Mouse (Mus musculus) left cerebral cortex, adult 18-20 months (tissue): ENCODE data around the gene Arid3b. TPM values are rescaled to one million over a fixed set of nuclear protein-coding genes. Genes with fewer than 3 reads are reported as not detected.

Source experiments
- DNase-seq, 2 experiments: peaks; one replicate each; pipeline ENCODE4 v3.0.0; 2021 to 2022; ENCODE audit warnings: low spot score in 2 of 2, mixed read lengths in 1 of 2
- total RNA-seq, 2 experiments: library from RNA; stranded (reverse); gene quantifications; 2 replicates each; pipeline ENCODE4 v1.2.3; 2021

Arid3b gene
- total RNA-seq, 2 experiments from 2014 or later: 12.3 to 13.5 TPM

DNA sequence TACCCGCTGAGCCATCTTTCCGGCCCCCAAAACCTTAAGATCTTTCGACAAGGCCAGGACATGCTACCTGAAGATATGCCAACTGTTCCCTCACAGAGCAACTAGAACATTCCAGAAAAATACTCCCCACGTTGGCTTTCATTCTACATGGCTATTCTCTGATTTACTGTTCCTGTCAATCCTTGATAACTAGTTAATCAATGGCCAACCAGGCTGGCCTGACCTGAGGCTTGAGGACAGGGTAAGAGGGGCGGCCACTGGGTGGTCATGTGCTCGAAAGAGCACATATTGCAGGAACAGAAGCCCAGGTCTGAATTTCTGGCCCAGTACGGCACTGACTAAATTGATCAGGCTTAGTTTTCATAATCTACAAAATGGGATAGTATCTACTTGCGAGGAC, 39.1 kb downstream of the Arid3b start:
- DNase-seq: no peak

DNA sequence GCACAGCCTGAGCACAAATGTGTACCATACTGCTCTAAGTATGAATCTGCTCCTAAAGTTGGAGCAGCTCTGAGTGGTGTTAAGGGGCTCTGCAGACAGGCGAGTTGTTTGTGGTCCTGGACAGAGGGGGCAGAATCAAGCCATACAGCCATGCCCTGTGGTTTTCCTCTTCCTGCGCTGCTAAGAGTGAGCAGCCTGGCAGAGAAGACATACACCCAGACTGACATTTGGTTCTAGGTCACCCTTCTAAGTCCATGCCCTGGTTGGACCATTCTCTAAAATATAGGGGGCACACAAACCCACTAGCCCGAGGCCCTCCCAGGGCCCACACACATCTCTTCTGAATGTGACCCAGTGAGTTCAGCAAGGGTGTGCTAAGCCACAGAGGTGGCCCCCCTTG, 46.9 kb downstream of the Arid3b start:
- DNase-seq: no peak

DNA sequence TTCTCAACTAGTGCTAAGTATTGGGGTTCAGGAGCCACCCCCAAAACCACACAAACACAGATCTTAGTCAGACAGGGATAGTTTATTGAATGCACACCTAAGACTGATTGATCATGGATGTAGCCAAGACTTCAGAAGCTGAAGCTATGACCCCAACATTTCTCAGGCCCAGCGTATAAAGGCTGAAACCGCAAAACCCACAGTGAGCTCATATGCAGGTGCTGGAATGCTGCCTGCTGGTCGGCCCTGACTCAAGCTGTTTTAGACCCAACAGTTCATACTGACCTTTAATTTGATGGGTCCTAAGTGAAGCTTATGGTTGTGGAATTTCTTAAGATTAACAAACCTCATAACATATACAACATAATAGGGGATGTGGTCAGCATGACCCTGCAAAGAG, 53.9 kb downstream of the Arid3b start:
- DNase-seq: no peak

- no peak for DNase-seq
Measured at GRCm38 (mm10) chr9:57775736-57776135, 60.9 kb downstream of the Arid3b start.

DNA sequence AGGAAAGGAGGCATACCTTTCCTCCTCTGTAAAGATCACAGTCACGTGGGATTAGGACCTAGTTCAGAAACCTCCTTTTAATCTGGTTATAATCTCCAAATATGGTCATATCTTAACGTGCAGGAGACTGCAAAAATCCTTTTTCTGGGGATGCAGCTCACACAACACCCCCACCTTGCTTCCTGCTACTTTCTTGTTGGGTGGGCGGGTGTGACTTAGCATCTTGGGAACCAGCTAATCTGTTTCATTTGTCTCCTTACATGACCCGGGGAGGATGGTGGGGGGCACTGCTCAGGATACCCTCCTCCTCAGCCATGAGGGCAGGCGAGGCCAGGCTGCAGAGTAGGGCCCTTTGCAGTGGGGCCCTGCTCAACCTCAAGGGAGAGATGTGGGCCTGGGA, 61.6 kb downstream of the Arid3b start:
- DNase-seq: peak; percentile 55 to 67

- DNase-seq: no peak
Measured at GRCm38 (mm10) chr9:57774168-57774567, 62.4 kb downstream of the Arid3b start.

GRCm38 (mm10) chr9:57773754-57774153, 62.8 kb downstream of the Arid3b start:
- no peak for DNase-seq

DNA sequence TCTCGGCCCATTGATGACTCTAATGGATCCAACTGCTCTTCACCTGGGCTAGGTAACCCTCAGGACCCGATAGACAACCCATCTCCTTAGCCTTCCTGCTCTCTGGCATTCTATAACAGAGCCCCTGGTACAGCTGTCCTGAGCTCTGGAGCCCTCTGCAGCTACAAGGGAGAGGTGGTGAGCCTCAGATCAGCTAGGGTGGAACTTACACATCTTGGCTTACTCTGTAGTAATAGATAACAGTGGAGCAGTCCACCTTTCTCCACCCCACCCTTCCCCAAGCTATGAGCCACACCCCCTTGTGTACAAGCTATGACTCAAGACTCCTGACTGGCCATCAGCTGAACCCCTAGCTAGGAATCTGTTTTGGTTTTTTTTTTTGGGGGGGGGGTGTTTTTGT, 65.8 kb downstream of the Arid3b start:
- DNase-seq: no peak

DNA sequence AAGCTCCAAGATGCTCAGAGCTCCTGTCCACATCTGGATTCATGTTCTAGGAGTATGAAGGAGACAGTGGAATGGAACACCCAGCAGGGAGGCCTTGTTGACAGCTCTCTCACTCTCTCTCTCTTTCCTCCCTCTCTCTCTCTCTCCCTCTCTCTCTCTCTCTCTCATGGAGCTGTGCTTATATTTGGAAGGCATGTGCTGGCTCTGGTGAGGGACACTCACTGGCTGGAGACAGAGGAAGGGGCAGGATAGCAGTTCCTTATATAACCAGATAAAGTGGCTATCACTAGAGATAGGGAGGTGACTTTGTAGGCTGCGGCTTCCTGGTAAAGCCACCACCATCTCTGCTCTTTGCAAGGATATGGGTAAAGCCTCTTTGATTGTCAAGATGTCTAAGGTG, 66.4 kb downstream of the Arid3b start:
- DNase-seq: no peak

DNA sequence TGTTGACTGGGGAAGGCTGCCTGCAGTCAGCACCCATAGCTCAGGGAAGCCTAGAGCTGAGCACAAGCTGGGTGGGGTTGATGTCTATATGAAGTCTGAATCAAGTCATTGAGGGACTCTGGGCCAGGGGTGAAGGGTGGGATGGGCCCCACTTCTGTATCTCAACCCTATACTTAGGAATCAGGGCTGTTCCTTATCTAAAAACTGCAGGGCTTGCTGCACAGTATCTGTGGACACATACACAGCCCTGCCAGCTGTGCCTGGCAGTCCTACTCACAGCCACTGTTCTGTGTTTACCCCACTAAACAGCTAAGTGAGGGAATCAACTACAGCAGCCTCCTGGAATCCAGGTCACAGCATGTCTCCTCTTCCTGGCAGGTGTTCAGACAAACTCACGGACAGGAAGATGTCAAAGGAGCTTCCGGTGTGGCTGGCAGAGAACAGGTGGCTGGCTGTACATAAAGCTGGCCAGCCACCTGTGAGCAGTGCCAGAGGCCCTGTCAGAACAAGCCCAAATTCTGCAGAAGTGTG, 67.0 kb downstream of the Arid3b start:
- DNase-seq: no peak

GRCm38 (mm10) chr9:57767231-57767630, 69.4 kb downstream of the Arid3b start:
- no peak for DNase-seq

- peak; percentile 32 to 54 for DNase-seq
Measured at GRCm38 (mm10) chr9:57766431-57766830, 70.2 kb downstream of the Arid3b start.

DNA sequence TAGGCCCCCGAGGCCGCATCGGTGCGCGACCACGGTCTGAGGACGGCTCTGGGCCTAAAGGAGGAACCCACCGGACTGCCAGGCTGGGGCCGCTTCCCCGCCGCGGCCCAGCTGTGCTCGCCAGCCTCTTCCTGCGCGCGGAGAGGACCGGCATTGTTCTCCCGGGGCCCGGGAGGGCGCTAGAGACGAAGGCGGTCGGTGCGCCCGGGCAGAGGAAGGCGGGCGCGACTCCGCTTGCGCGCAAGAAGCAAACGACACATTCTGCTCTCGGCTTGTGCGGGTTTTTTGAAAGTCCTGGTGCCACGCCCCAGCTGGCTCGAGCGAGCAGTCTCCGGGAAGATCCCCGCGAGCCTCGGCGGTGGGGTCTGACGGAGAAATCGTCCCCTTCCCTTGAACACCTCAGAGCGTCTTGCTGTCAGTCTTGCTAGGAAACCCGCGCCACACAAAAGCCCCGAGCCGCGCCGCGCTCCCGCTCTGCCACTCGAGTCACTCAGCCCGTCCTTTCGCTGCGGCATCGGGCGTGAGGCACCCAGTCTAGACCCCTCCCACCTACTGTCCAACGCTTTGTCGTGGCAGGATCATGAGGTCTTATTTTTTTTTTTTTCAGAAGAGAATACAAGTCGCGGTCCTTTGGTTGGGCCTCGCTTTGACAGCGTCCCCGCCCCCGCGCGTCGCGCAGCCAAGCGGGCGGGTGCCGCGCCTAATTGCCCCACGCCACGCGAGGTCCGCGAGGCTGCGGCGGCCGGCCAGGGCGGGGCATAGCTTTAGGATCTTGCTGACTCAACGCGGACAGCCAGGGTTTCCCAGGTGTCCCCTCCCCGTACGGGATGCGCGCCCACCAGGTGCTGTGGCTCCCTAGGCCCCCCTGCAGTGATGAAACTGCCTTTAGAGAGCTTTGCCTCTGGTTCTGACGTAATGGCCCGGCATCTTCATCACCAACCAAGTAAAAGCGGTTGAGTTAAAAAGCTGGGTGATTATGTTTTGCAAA, 70.9 kb downstream of the Arid3b start, which contains the start of gene Clk3:
Clk3 (minus strand) TSS at position 497 of the 988 bp plus-strand sequence.
- DNase-seq: peak; percentile 74 to 86

- peak; percentile 91 to 94 for DNase-seq
Measured at GRCm38 (mm10) chr9:57764974-57765363, 71.6 kb downstream of the Arid3b start.

- peak; percentile 77 to 78 for DNase-seq
Measured at GRCm38 (mm10) chr9:57764147-57764973, 72.2 kb downstream of the Arid3b start.

DNA sequence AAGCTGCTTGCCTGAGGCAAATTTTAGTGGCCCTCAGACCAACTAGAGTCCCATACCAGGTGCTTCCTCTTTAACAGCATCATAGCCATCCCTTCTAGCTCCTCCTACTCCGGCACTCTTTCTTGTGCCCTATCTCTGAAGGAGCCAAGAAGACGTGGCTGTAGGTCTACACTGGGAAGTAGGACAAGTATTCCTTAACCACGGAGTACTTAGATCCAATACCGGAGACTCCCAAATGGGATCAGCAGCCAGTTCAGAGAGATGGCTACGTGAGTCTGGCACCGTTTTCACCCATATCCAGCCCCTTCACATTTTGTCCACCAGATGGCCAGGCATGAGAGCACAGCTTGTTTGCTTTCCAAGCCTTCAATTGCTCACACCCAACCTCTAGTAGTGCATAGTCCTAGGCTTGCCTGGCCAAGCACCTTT, 74.0 kb downstream of the Arid3b start:
- no peak for DNase-seq

DNA sequence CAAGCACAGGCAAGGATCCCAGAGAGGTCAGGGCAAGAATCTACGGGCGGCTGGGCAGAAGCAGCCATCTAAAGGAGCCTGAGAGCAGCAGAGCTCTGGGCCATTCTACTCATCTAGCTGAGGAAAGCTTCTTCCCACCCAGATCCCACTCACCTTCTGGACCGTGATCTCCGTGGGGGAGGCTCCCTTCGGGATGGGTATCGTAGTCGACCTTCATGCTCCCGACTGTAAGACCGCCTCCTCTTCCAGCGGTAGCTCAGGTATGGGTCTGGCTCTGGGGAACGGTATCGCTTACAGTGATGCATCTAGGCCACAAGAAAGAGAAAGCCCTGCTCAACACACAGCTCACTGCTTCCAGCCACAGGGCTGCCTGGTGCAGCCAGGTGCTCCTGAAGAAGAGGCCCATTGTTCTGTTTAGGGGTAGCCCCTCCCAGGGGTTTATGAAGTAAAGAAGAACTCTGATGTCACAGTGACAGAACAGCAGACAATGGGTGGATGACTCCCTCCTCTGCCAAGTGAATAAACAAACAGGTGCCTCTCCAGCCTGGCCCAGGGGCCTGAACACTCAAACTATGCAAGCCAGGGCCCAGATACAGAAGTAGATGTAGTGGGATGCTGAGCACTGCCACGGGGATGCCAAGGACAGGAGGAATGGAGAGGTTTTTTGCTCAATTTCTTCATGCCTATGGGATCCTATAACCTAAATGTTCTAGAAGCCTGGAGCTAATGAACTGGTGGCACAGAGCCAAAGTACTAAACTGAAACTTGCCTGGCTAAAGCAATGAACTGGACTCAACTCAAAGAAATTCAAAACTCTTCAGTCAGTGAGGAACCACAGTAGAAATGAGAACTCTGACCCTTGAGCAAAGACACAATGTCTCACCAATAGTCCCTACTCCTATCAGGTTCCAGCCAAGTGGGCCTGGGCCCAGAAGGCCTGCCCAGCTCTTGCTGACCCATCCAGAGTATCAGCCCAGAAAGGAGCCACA, 74.7 kb downstream of the Arid3b start:
- peak; percentile 33 to 51 for DNase-seq

DNA sequence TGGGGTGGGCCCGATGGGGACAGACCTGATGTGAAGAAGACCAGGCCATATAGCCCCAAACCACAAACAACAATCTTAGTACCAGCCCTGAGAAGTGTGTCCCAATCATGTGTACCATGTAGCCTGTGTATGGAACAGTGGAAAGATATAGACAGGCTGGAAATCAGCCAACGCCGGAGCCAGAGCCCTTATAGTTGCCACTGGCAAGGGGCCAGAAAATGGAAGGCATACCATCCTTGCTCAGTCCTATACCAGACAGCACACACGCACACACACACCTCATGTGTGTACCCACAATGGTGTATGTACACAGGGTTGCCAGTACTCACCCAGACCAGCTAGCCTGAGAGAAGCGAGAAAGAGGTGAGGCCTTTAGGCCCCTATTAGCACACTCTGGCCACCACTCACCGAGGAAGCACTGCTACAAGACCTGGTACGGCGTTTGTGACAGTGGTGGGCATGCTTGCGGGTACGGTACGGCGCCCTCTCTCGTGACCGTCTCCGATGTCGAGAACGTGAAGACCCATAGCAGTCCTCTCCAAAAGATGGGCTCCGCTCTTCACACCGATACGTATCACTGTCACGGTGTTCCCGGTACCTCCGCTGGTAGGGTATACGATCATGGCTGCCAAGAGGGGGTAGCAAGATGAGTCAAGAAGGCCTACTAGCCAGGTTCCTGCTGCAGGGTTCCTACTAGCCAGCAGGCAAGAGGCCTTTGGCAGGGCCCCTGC, 76.0 kb downstream of the Arid3b start:
- DNase-seq: no peak

GRCm38 (mm10) chr9:57759289-57759688, 77.3 kb downstream of the Arid3b start:
- peak; percentile 66 for DNase-seq

DNA sequence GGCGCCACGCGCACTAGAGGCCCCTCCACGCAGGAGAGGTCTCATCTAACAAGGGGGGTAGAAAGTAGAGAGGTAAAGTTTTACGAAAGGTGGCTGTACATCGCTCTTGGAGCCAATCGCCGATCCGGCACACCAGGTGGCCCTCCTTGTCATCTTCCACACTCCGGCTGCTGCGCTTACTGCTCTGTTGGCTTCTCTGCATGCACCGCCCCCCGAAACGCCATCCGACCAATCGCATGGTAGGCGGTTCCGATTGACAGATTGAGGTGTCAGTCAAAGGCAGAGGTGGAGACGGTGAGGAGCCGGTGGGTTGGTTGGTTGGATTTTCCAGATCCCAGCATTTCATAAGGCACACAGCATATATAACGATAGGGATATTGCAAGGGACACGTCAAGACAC, 78.1 kb downstream of the Arid3b start:
- peak in 1 of 2 experiments; percentile 40 for DNase-seq
